Mouse (Mus musculus) cerebellum, adult 2 months (tissue): ENCODE data around the gene Cnih3. TPM values are rescaled to one million over a fixed set of nuclear protein-coding genes. Genes with fewer than 3 reads are reported as not detected.

ENCODE experiments used
- DNase-seq, 2 experiments: peaks; one replicate each; pipeline ENCODE4 v3.0.0; 2021
- H3K27ac ChIP-seq: fragments of 200-500 bp; 2 replicates; pipeline ENCODE4 v1.5.1; 2012; ENCODE audit warnings: low read length, control low read depth, inconsistent platforms; ENCODE audit not compliant: insufficient read depth
- H3K27me3 ChIP-seq: fragments of 200-500 bp; 2 replicates; pipeline ENCODE4 v1.6.1; 2012; ENCODE audit warnings: inconsistent platforms, mild to moderate bottlenecking, low read length, moderate library complexity; ENCODE audit not compliant: control insufficient read depth, insufficient read depth
- H3K4me1 ChIP-seq: fragments of 200-500 bp; 2 replicates; pipeline ENCODE4 v1.6.1; 2011; ENCODE audit warnings: low read length; ENCODE audit not compliant: control insufficient read depth, insufficient read depth
- H3K4me3 ChIP-seq: fragments of 200-500 bp; replicated peaks from 2 replicates; pipeline ENCODE3; 2011; ENCODE audit warnings: mild to moderate bottlenecking, low read depth, low read length, control low read depth; ENCODE audit not compliant: insufficient read depth
- CTCF ChIP-seq: fragments of 200-500 bp; IDR thresholded peaks from 2 replicates; pipeline ENCODE4 v1.5.1; 2011; ENCODE audit warnings: low read depth, mild to moderate bottlenecking, control low read depth, low read length, moderate library complexity, borderline replicate concordance; ENCODE audit not compliant: insufficient read depth
- POLR2A ChIP-seq: fragments of 200-500 bp; IDR thresholded peaks from 2 replicates; pipeline ENCODE4 v1.6.1; 2011; ENCODE audit warnings: low read length, control low read depth, borderline replicate concordance; ENCODE audit not compliant: insufficient read depth
- WGBS: fragments of 180-500 bp; shearing (Covaris S2); methylation state at CpG from one replicate; pipeline ENCODE4 v1.1.7; 2018; 5-methylcytosine and 5-hydroxymethylcytosine counted together
- polyA plus RNA-seq: library from polyadenylated mRNA; depleted of rRNA; stranded (reverse); fragments of >200 nt; gene quantifications from 2 replicates; pipeline ENCODE4 v1.2.3, GENCODE M21; 2012

Cnih3 gene
- polyA plus RNA-seq, 1 experiment = 6.9 TPM

DNA sequence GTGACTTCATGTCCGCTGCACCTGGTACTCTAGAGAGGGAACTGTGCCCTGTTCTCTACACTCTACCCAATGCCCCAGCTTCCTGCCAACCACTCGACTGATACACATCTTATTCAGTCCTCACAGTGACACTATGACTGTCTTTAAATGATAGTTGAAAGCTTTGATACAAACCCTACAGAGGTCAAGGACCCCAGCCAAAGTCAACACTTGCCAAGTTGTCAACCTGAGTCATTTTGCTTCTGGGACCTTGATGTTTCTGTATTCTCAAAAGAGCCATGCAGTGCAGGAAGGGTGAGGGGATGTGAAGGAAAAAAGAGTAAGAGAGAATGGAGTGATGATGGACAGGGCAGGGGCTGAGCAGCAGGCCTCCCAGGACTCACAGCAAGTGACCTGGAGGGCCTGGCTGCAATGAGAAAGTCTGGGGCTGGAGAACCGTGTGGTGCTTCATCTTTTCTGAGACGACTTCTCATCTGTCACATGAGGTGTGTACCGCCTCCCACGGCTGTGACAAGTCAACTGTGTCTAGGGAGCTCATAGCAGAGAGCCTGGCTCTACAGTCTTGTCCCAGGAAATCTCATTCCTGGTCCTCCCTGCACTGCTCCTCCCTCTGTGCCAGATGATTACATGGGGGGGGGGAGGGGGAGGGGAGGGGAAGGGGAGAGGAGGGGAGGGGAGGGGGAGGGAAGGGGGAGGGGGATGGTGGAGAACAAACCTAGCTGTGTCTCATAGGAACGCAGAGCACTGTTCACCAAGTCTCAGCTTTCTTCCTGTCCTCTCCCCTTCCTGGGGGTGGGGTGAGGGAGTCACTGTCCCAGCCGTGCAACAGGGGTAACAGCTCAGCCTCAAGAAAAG lies 109.8 kb downstream of the Cnih3 start:
- peaks cover 3% of the 10 kb centered on the region for H3K4me1 ChIP-seq
- DNase-seq = no peak
- WGBS = 67% methylated on average over 8 of the region's 8 CpGs
- H3K27me3 ChIP-seq = no peaks in the 10 kb centered on the region
- no peak overlapping the region for H3K4me3 ChIP-seq
- TF ChIP-seq POLR2A = no peak
- H3K27ac ChIP-seq = no peak overlapping the region; the same call in 1 of the 2 replicates

DNA sequence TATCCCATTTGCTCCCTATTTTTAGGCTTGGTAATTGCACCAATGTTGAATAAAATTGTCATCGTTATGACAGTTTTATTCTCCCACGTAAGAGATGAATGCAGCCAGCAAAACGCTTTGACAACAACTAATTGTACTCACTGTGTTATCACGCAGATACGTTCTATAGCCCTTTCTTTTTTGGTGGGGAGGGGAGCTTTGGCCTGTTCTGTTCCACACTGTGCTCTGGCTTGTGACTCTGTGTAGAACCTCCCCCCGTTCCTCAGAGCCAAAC lies 110.4 kb downstream of the Cnih3 start:
- Histone ChIP-seq H3K27me3 (no peaks in the 10 kb centered on the region), H3K4me3 (no peak overlapping the region), H3K4me1 (peaks cover 3% of the 10 kb centered on the region), H3K27ac (no peak overlapping the region)
- no peak for DNase-seq
- 84% methylated on average over 6 of the region's 6 CpGs for WGBS
- TF ChIP-seq CTCF = no peak
- TF ChIP-seq POLR2A = no peak

DNA sequence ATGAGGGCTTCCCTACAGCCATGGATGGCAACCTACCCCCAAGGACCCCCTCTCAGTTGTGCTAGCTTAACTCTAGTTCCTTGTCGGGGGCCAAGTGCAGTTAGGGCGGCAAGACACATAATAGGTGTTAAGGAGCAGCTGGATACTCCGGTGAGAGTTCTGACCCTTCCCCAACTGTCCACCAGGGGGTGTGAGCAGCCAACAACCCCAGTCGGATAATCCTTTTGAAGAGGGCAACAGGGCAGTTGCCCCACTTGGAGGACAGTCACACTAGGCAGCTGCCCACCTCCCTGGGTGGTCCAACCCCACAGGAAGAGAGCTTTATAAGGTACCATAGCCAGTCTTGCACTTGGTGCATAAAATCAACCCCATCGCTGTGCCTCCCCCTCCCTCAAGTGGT lies 112.6 kb downstream of the Cnih3 start:
- Histone ChIP-seq H3K4me3 (no peak overlapping the region), H3K4me1 (peaks cover 3% of the 10 kb centered on the region), H3K27me3 (no peaks in the 10 kb centered on the region), H3K27ac (no peak overlapping the region)
- no peak for DNase-seq
- TF ChIP-seq POLR2A = no peak
- peak; percentile 21; the same call in 1 of the 2 replicates for TF ChIP-seq CTCF
- 44% methylated on average over 5 of the region's 5 CpGs for WGBS

DNA sequence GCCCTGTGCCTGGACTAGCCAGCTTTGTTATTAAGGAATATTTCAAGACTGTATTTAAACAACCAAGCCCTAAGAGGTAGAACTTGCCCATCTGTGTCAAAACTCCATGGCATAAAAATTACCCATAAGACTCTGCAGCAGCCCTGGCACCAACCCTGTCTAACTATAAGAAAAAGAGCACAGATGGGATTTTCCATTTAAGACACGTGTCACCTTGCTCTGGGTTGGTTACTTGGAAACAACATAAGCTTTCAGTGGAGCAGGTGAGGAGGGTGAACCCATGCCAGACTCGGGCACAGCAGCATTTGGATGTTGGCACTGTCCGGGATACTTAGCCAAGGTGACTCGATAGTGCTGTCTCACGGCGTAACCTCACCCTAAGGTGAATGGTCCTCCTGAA lies 113.6 kb downstream of the Cnih3 start:
- no peaks in the 10 kb centered on the region for H3K27me3 ChIP-seq
- TF ChIP-seq CTCF (no peak), POLR2A (no peak)
- H3K4me1 ChIP-seq = peaks cover 3% of the 10 kb centered on the region
- DNase-seq = no peak
- 58% methylated on average over 6 of the region's 6 CpGs for WGBS
- no peak overlapping the region for H3K27ac ChIP-seq
- H3K4me3 ChIP-seq = no peak overlapping the region

DNA sequence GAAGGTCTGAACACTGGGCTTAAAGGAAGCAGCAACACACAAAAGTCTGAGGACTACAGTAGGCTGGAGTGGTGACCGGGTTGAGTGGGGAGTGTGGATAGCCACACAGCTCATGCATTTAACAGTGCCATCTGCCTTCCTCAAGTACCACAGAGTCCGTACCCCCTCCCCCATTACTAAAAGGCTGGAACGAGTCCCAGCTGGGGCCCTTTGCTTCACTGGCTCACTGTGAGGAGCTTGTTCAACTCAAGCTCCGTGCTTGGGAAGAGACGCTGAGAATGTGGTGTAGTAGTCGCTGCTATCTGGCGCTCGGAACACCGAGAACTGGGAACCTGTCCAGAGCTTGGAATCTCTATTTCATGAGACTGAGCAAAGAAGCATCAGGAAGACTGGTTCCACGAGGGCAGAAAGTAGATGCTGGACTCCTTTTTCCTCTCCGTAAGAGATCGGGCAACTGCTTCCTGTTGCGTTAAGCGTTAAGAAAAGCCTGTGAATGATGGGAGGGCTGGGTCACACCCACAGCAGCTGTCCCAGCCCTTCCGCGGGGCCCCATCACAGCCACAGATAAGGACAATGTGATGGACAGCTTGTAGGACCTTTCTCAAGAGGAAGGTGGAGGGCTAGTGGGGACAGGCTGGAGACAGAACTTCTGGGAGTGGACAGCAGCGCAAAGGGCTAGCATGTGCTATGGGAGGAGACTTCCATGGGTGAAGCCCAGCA lies 114.3 kb downstream of the Cnih3 start:
- TF ChIP-seq POLR2A = no peak
- 16% methylated on average over 17 of the region's 17 CpGs for whole genome bisulfite sequencing
- no peak overlapping the region for H3K4me3 ChIP-seq
- peak in 1 of 2 experiments; percentile 41 for DNase-seq
- no peaks in the 10 kb centered on the region for H3K27me3 ChIP-seq
- no peak overlapping the region for H3K27ac ChIP-seq
- H3K4me1 ChIP-seq = peaks cover 3% of the 10 kb centered on the region

DNA sequence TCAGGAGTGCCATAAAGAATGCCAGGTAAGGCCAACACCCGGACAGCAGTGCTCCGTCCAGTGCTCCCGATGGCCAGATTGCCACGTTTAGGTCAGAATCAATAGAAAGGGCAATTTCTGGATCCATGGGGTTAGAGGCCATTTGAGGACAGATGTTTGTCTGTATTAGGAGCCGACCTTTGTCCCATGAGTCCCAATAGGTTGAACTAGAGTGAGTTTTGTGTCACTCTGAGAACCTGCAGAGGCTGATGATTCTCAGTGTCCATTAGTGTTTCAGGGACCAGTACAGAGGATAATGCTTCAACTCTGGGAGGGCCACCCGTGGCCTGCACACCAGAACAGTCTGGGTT lies 114.9 kb downstream of the Cnih3 start:
- Histone ChIP-seq H3K4me3 (no peak overlapping the region), H3K27ac (no peak overlapping the region), H3K27me3 (no peaks in the 10 kb centered on the region), H3K4me1 (peaks cover 3% of the 10 kb centered on the region)
- WGBS = 94% methylated on average over 6 of the region's 6 CpGs
- no peak for DNase-seq
- TF ChIP-seq POLR2A (no peak), CTCF (no peak)

DNA sequence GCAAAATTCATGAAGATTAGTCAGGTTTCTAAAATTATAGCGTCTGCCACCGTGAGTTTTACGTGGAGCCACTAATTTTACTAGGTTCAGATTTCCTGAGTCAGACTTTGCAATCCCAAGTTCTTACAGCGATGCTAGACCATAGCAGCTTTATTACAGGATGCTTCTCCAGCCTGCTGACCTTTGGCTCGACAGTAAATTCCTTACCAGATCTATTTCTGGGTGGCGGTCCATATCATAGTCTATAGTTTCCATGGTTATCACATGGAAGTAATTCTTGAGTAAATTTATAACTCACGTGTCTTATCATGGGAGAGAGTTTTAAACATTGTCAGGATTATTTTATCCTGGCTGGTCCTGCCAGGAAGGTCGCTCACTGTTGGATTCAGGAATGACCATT lies 117.0 kb downstream of the Cnih3 start:
- DNase-seq = no peak
- Histone ChIP-seq H3K4me1 (peaks cover 3% of the 10 kb centered on the region), H3K4me3 (no peak overlapping the region), H3K27ac (no peak overlapping the region), H3K27me3 (no peaks in the 10 kb centered on the region)
- WGBS = 93% methylated on average over 8 of the region's 8 CpGs
- TF ChIP-seq POLR2A (no peak), CTCF (no peak)

DNA sequence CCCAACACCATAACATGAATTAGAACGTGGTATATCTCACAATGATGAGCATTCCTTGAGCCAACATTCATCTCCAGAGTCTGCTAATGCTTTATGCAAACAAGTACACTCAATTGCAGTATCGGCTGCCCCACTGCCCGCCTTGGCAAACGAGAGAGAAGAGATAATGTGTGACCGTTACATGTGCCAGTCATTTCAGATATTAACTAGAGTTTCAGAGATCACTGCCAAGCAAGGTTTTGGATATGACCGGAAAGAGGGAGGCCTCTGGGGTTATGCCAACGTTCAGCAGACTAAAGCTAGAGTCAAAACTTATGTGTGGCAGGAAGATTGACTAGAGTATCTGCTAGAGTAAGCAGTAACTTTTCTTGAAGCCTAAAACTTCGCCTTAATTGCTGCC lies 123.7 kb downstream of the Cnih3 start:
- TF ChIP-seq CTCF (no peak), POLR2A (no peak)
- DNase-seq = no peak
- Histone ChIP-seq H3K4me1 (no peaks in the 10 kb centered on the region), H3K27ac (no peak overlapping the region), H3K4me3 (no peak overlapping the region), H3K27me3 (no peaks in the 10 kb centered on the region)
- 29% methylated on average over 8 of the region's 8 CpGs for WGBS
